Mouse (Mus musculus): Measurements from ENCODE around the gene Fam186a. TPM values are rescaled to one million over a fixed set of nuclear protein-coding genes. Genes with fewer than 3 reads are reported as not detected.

Fam186a gene
- polyA plus RNA-seq, 1 experiment from 2014 or later: not detected

DNA sequence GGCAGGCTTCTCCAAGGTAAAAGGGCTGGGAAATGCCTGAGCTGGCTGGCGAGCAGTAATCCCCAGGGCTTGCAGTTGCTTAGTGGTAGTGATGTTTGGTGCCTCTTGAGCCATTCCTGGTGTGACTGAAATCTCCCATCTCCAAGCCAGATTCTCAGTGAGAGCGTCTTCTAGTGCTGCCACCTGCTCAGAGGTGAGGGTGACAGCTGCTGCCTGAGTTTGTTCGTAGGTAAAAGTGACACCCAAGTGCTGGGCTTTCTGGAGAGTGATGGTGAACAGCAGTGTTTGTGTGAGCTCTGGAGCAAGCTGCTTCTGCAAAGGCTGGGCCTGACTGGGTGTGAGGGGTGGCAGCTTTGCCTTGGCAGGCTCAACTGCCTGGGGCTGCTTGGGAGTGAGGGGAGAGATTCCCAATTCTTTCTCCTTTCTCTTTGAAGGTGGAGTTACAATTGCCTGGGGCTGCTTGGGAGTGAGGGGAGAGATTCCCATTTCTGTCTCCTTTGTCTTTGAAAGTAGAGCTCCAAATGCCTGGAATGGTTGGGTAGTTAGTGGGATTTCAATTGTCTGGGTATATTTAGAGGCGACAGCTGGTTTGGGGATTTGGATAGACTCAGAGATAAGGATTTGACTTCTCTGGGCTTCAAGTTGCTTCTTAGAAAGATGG lies 25.8 kb downstream of the Fam186a start:
- H3K9me3 ChIP-seq (ENCODE audit: control insufficient read depth, low read length): no peaks in the 10 kb centered on the region
- WGBS: 53% methylated on average over 4 of the region's 4 CpGs

DNA sequence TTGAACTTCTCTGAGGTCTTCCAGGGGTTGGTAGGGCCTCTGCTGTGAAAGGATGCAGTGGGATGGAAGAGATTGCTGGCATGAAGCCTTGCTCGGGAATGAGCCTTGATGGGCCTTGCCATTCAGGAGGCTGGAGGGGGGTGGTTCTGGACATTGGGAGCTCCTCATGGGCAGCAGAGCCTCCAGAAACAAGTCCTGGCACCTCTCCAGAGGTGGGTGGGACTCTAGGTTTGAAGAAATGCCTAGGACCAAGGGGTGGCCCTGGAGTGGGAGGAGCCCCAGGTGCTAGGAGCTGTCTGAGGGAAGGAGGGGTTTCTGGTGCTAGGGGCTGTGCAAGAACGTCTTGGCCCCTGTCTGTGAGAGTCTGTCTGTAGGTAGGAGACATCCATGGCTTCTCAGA lies 26.4 kb downstream of the Fam186a start:
- Histone ChIP-seq H3K4me3 (ENCODE audit: low read depth, low read length) (no peak overlapping the region), H3K9ac (ENCODE audit: low read length) (no peak overlapping the region), H3K36me3 (ENCODE audit: control insufficient read depth, insufficient read depth, low read length) (no peaks in the 10 kb centered on the region), H3K27ac (ENCODE audit: low read depth, low read length) (no peak overlapping the region), H3K9me3 (ENCODE audit: control insufficient read depth, low read length) (no peaks in the 10 kb centered on the region), H3K4me2 (ENCODE audit: low read depth, low read length, severe bottlenecking) (no peak overlapping the region), H3K27me3 (ENCODE audit: control insufficient read depth, insufficient read depth, low read length) (no peaks in the 10 kb centered on the region), H3K4me1 (replicated peaks; ENCODE audit: control insufficient read depth, insufficient read depth, low read length) (peaks cover 3% of the 10 kb centered on the region; the same call in 1 of the 2 replicates)
- 24% methylated on average over 2 of the region's 2 CpGs for WGBS
- no peak for ATAC-seq (replicated peaks; ENCODE audit: low FRiP score)
- DNase-seq (ENCODE audit: low spot score): no peak

More for the DNA sequence above, 25.8 kb downstream of the Fam186a start:
- ATAC-seq (replicated peaks; ENCODE audit: low FRiP score): no peak
- peaks cover 3% of the 10 kb centered on the region; the same call in 1 of the 2 replicates for H3K4me1 ChIP-seq (replicated peaks; ENCODE audit: control insufficient read depth, insufficient read depth, low read length)
- no peaks in the 10 kb centered on the region for H3K36me3 ChIP-seq (ENCODE audit: control insufficient read depth, insufficient read depth, low read length)
- no peak overlapping the region for H3K27ac ChIP-seq (ENCODE audit: low read depth, low read length)
- no peak for DNase-seq (ENCODE audit: low spot score)
- no peaks in the 10 kb centered on the region for H3K27me3 ChIP-seq (ENCODE audit: control insufficient read depth, insufficient read depth, low read length)
- H3K4me2 ChIP-seq (ENCODE audit: low read depth, low read length, severe bottlenecking): no peak overlapping the region
- H3K9ac ChIP-seq (ENCODE audit: low read length): no peak overlapping the region
- no peak overlapping the region for H3K4me3 ChIP-seq (ENCODE audit: low read depth, low read length)

DNA sequence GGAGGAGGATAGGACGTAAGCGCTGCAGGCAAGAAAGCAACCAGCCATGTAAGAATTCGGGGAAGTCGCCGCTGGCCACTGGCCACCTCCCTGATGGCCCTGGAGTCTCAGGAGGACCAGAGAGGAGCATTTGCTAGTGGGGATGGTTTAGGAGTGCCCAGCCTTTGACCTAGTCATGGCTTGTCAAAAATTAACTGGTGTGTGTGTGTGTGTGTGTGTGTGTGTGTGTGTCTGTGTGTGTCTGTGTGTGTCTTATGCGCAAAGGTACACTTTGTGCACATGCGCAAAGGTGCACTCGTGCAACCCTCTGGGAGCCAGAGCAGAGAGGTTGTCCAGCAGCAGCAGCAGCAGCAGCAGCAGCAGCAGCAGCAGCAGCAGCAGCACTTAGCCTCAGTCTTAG lies 29.0 kb downstream of the Fam186a start:
- DNase-seq (ENCODE audit: low spot score): no peak
- H3K9ac ChIP-seq (ENCODE audit: low read length): no peak overlapping the region
- H3K4me1 ChIP-seq (replicated peaks; ENCODE audit: control insufficient read depth, insufficient read depth, low read length): peaks cover 3% of the 10 kb centered on the region; the same call in 1 of the 2 replicates
- H3K4me3 ChIP-seq (ENCODE audit: low read depth, low read length): no peak overlapping the region
- no peak overlapping the region for H3K27ac ChIP-seq (ENCODE audit: low read depth, low read length)
- 87% methylated on average over 8 of the region's 8 CpGs for WGBS
- H3K4me2 ChIP-seq (ENCODE audit: low read depth, low read length, severe bottlenecking): no peak overlapping the region
- H3K36me3 ChIP-seq (ENCODE audit: control insufficient read depth, insufficient read depth, low read length): no peaks in the 10 kb centered on the region
- no peak for ATAC-seq (replicated peaks; ENCODE audit: low FRiP score)
- no peaks in the 10 kb centered on the region for H3K27me3 ChIP-seq (ENCODE audit: control insufficient read depth, insufficient read depth, low read length)
- no peaks in the 10 kb centered on the region for H3K9me3 ChIP-seq (ENCODE audit: control insufficient read depth, low read length)

DNA sequence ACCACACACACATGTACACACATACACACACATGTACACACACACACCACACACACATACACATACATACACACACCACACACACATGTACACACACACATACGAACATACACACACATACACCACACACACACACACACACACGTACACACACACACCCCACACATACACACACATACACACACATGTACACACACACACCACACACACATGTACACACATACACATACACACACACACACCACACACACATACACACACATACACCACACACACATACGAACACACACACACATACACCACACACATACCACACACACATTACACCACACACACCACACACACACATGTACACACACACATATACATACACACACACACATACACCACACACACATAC lies 30.2 kb downstream of the Fam186a start:
- H3K9me3 ChIP-seq (ENCODE audit: control insufficient read depth, low read length): no peaks in the 10 kb centered on the region
- ATAC-seq (replicated peaks; ENCODE audit: low FRiP score) (no peak), DNase-seq (ENCODE audit: low spot score) (no peak)
- H3K4me1 ChIP-seq (replicated peaks; ENCODE audit: control insufficient read depth, insufficient read depth, low read length): peaks cover 3% of the 10 kb centered on the region; the same call in 1 of the 2 replicates
- H3K4me3 ChIP-seq (ENCODE audit: low read depth, low read length): no peak overlapping the region
- WGBS: 81% methylated on average over 3 of the region's 3 CpGs
- H3K9ac ChIP-seq (ENCODE audit: low read length): no peak overlapping the region
- H3K4me2 ChIP-seq (ENCODE audit: low read depth, low read length, severe bottlenecking): no peak overlapping the region
- H3K36me3 ChIP-seq (ENCODE audit: control insufficient read depth, insufficient read depth, low read length): no peaks in the 10 kb centered on the region
- no peak overlapping the region for H3K27ac ChIP-seq (ENCODE audit: low read depth, low read length)
- H3K27me3 ChIP-seq (ENCODE audit: control insufficient read depth, insufficient read depth, low read length): no peaks in the 10 kb centered on the region

DNA sequence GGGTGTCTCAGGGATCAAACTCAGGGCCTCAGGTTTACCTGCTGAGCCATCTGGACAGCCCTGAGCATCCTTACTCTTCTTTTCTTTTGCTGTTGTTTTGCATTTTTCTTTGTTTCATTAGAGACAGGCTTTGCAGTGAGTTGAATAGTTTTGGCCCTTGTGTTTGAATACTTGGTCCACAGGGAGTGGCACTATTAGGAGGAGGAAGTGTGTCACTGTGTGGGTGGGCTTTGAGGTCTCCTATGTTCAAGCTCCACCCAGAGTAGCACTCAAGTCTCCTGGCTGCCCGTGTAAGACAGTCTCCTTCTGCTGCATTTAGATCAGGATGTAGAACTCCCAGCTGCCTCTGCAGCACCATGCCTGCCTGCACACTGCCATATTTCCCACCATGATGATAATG lies 32.4 kb downstream of the Fam186a start:
- H3K9ac ChIP-seq (ENCODE audit: low read length): no peak overlapping the region
- H3K27ac ChIP-seq (ENCODE audit: low read depth, low read length): no peak overlapping the region
- H3K9me3 ChIP-seq (ENCODE audit: control insufficient read depth, low read length): no peaks in the 10 kb centered on the region
- H3K4me1 ChIP-seq (replicated peaks; ENCODE audit: control insufficient read depth, insufficient read depth, low read length): no peaks in the 10 kb centered on the region
- H3K4me2 ChIP-seq (ENCODE audit: low read depth, low read length, severe bottlenecking): no peak overlapping the region
- no peaks in the 10 kb centered on the region for H3K27me3 ChIP-seq (ENCODE audit: control insufficient read depth, insufficient read depth, low read length)
- no peak overlapping the region for H3K4me3 ChIP-seq (ENCODE audit: low read depth, low read length)
- WGBS: 58% methylated on average over 1 of the region's 1 CpGs
- DNase-seq (ENCODE audit: low spot score): no peak
- ATAC-seq (replicated peaks; ENCODE audit: low FRiP score): no peak
- no peaks in the 10 kb centered on the region for H3K36me3 ChIP-seq (ENCODE audit: control insufficient read depth, insufficient read depth, low read length)

DNA sequence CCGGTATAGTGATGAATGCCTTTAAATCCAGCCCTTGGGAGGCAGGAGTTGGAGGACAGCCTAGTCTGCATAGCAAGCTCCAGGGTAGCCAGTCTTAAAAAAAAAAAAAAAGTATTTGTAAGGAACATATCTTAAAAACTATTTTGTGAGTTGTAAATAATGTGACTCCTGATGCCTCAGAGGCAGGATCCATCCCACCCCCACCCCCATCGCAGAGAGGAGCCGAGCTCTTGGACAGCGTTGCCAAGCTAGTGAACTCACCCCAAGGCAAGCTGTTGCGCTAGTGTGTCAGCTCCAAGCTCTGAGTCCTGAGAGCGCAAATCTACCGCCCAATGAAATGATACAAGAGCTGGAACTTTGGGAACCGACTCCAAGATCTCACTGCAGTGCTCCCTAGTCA lies 35.6 kb downstream of the Fam186a start:
- H3K27ac ChIP-seq (ENCODE audit: low read depth, low read length): no peak overlapping the region
- no peaks in the 10 kb centered on the region for H3K9me3 ChIP-seq (ENCODE audit: control insufficient read depth, low read length)
- H3K9ac ChIP-seq (ENCODE audit: low read length): no peak overlapping the region
- no peak for DNase-seq (ENCODE audit: low spot score)
- no peaks in the 10 kb centered on the region for H3K4me1 ChIP-seq (replicated peaks; ENCODE audit: control insufficient read depth, insufficient read depth, low read length)
- no peak overlapping the region for H3K4me3 ChIP-seq (ENCODE audit: low read depth, low read length)
- WGBS: 83% methylated on average over 8 of the region's 8 CpGs
- no peak overlapping the region for H3K4me2 ChIP-seq (ENCODE audit: low read depth, low read length, severe bottlenecking)
- H3K27me3 ChIP-seq (ENCODE audit: control insufficient read depth, insufficient read depth, low read length): no peaks in the 10 kb centered on the region
- ATAC-seq (replicated peaks; ENCODE audit: low FRiP score): no peak
- no peaks in the 10 kb centered on the region for H3K36me3 ChIP-seq (ENCODE audit: control insufficient read depth, insufficient read depth, low read length)

DNA sequence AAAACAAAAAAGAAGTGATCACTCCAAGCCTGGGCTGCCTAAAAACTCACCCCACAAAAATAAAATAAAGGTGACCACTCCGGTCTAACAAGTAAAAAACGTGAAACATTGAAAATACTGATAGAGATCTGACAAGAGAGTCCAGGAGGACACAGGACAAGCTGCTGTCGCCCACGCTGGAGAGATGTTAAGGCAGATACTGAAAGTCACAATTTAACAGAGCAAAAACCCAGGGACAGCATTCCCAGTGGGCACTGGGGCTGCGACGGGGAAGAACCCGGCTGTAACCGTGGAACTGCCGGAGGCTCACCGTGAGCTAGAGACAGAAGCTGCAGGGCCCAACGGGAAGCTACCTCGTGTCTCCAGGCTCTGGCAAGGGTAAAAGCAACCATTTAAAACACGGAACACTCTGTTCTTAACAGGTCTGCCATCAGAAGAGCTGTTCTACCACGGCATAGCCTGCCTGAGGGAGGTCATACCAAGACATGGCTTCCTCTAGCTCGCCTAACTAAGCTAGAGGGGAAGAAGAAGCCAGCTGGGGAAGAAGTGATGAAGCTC lies 47.2 kb downstream of the Fam186a start:
- H3K27ac ChIP-seq (ENCODE audit: low read depth, low read length): no peak overlapping the region
- no peak overlapping the region for H3K9ac ChIP-seq (ENCODE audit: low read length)
- H3K36me3 ChIP-seq (ENCODE audit: control insufficient read depth, insufficient read depth, low read length): no peaks in the 10 kb centered on the region
- no peaks in the 10 kb centered on the region for H3K9me3 ChIP-seq (ENCODE audit: control insufficient read depth, low read length)
- H3K4me3 ChIP-seq (ENCODE audit: low read depth, low read length): no peak overlapping the region
- ATAC-seq (replicated peaks; ENCODE audit: low FRiP score) (no peak), DNase-seq (ENCODE audit: low spot score) (no peak)
- no peaks in the 10 kb centered on the region for H3K27me3 ChIP-seq (ENCODE audit: control insufficient read depth, insufficient read depth, low read length)
- WGBS: 88% methylated on average over 15 of the region's 15 CpGs
- no peak overlapping the region for H3K4me2 ChIP-seq (ENCODE audit: low read depth, low read length, severe bottlenecking)
- no peaks in the 10 kb centered on the region for H3K4me1 ChIP-seq (replicated peaks; ENCODE audit: control insufficient read depth, insufficient read depth, low read length)

DNA sequence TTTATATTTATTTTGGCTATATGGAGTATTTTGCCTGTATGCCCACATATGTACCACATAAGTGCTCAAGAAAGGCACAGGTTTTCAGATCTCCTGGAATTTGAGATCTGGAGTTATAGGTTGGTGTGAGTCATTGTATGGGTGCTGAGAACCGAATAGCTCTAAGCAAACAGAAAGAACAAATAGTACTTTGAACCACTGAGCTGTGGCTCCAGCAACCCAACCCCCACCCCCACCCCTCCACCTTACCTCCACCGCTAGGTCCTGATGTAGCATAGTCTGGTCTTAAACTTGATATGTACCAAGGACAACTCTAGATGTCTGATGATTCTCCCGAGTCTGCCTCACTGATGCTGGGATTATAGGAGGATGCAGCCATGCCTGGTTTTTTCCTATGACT lies 49.6 kb downstream of the Fam186a start:
- no peak overlapping the region for H3K9ac ChIP-seq (ENCODE audit: low read length)
- H3K36me3 ChIP-seq (ENCODE audit: control insufficient read depth, insufficient read depth, low read length): no peaks in the 10 kb centered on the region
- DNase-seq (ENCODE audit: low spot score): no peak
- no peaks in the 10 kb centered on the region for H3K4me1 ChIP-seq (replicated peaks; ENCODE audit: control insufficient read depth, insufficient read depth, low read length)
- 81% methylated on average over 3 of the region's 3 CpGs for WGBS
- no peaks in the 10 kb centered on the region for H3K9me3 ChIP-seq (ENCODE audit: control insufficient read depth, low read length)
- H3K4me2 ChIP-seq (ENCODE audit: low read depth, low read length, severe bottlenecking): no peak overlapping the region
- H3K27ac ChIP-seq (ENCODE audit: low read depth, low read length): no peak overlapping the region
- no peak overlapping the region for H3K4me3 ChIP-seq (ENCODE audit: low read depth, low read length)
- ATAC-seq (replicated peaks; ENCODE audit: low FRiP score): no peak
- no peaks in the 10 kb centered on the region for H3K27me3 ChIP-seq (ENCODE audit: control insufficient read depth, insufficient read depth, low read length)

DNA sequence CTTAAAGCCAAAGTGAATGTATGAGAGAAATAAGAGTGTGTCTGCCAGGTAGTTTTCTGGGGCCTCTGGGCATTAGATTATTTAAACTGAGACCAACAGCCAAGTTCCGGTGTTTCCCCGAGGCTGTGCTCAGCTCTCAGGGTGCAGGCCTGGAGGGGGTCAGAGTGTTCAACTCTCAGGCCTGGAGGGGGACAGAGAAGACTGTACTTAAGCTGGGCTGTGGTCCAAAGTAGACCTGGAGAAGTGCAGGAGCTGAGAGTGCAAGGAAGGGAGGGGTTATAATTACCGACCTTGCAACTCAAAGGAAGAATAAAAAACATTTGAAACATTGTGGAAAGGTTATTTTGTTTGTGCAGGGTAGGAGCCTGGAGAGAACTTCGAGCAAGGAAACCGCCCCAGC lies 52.2 kb downstream of the Fam186a start:
- no peak overlapping the region for H3K4me3 ChIP-seq (ENCODE audit: low read depth, low read length)
- H3K27me3 ChIP-seq (ENCODE audit: control insufficient read depth, insufficient read depth, low read length): no peaks in the 10 kb centered on the region
- no peak overlapping the region for H3K9ac ChIP-seq (ENCODE audit: low read length)
- H3K36me3 ChIP-seq (ENCODE audit: control insufficient read depth, insufficient read depth, low read length): no peaks in the 10 kb centered on the region
- H3K4me2 ChIP-seq (ENCODE audit: low read depth, low read length, severe bottlenecking): no peak overlapping the region
- WGBS: 82% methylated on average over 5 of the region's 5 CpGs
- ATAC-seq (replicated peaks; ENCODE audit: low FRiP score) (no peak), DNase-seq (ENCODE audit: low spot score) (no peak)
- no peaks in the 10 kb centered on the region for H3K4me1 ChIP-seq (replicated peaks; ENCODE audit: control insufficient read depth, insufficient read depth, low read length)
- no peak overlapping the region for H3K27ac ChIP-seq (ENCODE audit: low read depth, low read length)
- no peaks in the 10 kb centered on the region for H3K9me3 ChIP-seq (ENCODE audit: control insufficient read depth, low read length)

Measured in forebrain, embryonic 11.5 days (tissue).